Mouse (Mus musculus) ES-Bruce4 (cell line): ENCODE results near the gene Cox5a. TPM values are rescaled to one million over a fixed set of nuclear protein-coding genes. Genes with fewer than 3 reads are reported as not detected.

Experiments
- H3K27ac ChIP-seq: 2 replicates; pipeline ENCODE4 v1.5.1; 2012; ENCODE audit warnings: low read length, inconsistent platforms; ENCODE audit not compliant: insufficient read depth
- H3K27me3 ChIP-seq: 2 replicates; pipeline ENCODE4 v1.6.1; 2012; ENCODE audit warnings: mild to moderate bottlenecking, low read length, inconsistent platforms; ENCODE audit not compliant: control insufficient read depth, poor library complexity, insufficient read depth, severe bottlenecking
- H3K36me3 ChIP-seq: 2 replicates; pipeline ENCODE4 v1.6.1; 2012; ENCODE audit warnings: inconsistent platforms, mild to moderate bottlenecking, low read length, moderate library complexity; ENCODE audit not compliant: control insufficient read depth, poor library complexity, insufficient read depth, severe bottlenecking
- H3K4me1 ChIP-seq: one replicate; pipeline ENCODE4 v1.8.1; 2011; ENCODE audit warnings: low read length; ENCODE audit not compliant: control insufficient read depth, insufficient read depth
- H3K4me3 ChIP-seq: 2 replicates; pipeline ENCODE4 v1.5.1; 2011; ENCODE audit warnings: low read depth, mild to moderate bottlenecking, low read length
- H3K9ac ChIP-seq: 2 replicates; pipeline ENCODE4 v1.6.1; 2012; ENCODE audit warnings: low read depth, mild to moderate bottlenecking, inconsistent platforms; ENCODE audit not compliant: poor library complexity, severe bottlenecking
- H3K9me3 ChIP-seq: replicated peaks from 2 replicates; pipeline ENCODE4 v1.6.1; 2012; ENCODE audit warnings: mild to moderate bottlenecking, low read length, inconsistent platforms; ENCODE audit not compliant: control insufficient read depth, poor library complexity, insufficient read depth, severe bottlenecking
- CTCF ChIP-seq: IDR thresholded peaks from one replicate; pipeline ENCODE4 v1.8.1; 2011; ENCODE audit warnings: low read depth, low read length
- EP300 ChIP-seq: IDR thresholded peaks from 2 replicates; pipeline ENCODE4 v1.6.1; 2011; ENCODE audit warnings: low read depth, low read length; ENCODE audit not compliant: insufficient read depth
- POLR2A ChIP-seq: IDR thresholded peaks from one replicate; pipeline ENCODE4 v1.8.1; 2011; ENCODE audit warnings: low read length; ENCODE audit not compliant: insufficient read depth
- polyA plus RNA-seq: library from polyadenylated mRNA; stranded (reverse); fragments of >200 nt; gene quantifications from 2 replicates; pipeline ENCODE4 v1.2.4, GENCODE M21; 2011; ENCODE audit warnings: low read depth; ENCODE audit not compliant: missing spikeins, insufficient read depth, insufficient read length

The Cox5a gene
- polyA plus RNA-seq, 1 experiment = 512 TPM

DNA sequence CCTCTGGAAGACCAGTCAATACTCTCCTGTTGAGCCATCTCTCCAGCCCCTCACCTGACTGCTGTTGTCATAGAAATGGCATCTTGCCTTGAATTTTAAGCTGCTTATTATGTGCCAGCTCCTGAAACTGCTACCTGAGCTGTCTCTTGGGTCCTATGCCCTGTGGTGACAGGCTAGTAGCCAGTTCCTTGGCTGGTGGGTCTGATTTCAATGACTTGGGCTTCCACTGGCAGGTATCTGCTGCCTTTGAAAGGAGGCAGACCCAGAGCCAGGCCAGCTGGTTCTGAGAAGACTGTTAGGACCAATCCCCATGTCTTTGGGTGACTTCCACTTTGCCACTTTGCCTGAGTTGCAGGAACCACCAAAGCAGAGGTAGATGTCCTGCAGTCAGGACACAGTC lies 53.3 kb downstream of the Cox5a start:
- H3K27me3 ChIP-seq = no peaks in the 10 kb centered on the region
- TF ChIP-seq POLR2A = no peak
- no peak for TF ChIP-seq EP300
- no peak for TF ChIP-seq CTCF
- H3K36me3 ChIP-seq = peaks cover 3% of the 10 kb centered on the region; the same call in 1 of the 2 replicates
- H3K9me3 ChIP-seq = no peaks in the 10 kb centered on the region
- no peaks in the 10 kb centered on the region for H3K4me1 ChIP-seq
- H3K9ac ChIP-seq = no peak overlapping the region
- no peak overlapping the region for H3K27ac ChIP-seq
- H3K4me3 ChIP-seq = no peak overlapping the region

GRCm38 (mm10) chr9:57575577-57575976 lies 54.5 kb downstream of the Cox5a start:
- Histone ChIP-seq H3K9me3 (no peaks in the 10 kb centered on the region), H3K27ac (no peak overlapping the region), H3K9ac (no peak overlapping the region), H3K36me3 (peaks cover 3% of the 10 kb centered on the region; the same call in 1 of the 2 replicates), H3K4me3 (no peak overlapping the region), H3K4me1 (no peaks in the 10 kb centered on the region), H3K27me3 (no peaks in the 10 kb centered on the region)
- TF ChIP-seq CTCF = no peak

GRCm38 (mm10) chr9:57577144-57577849 lies 56.2 kb downstream of the Cox5a start:
- no peaks in the 10 kb centered on the region for H3K4me1 ChIP-seq
- H3K4me3 ChIP-seq = no peak overlapping the region
- H3K27me3 ChIP-seq = no peaks in the 10 kb centered on the region
- TF ChIP-seq EP300 (no peak), POLR2A (no peak), CTCF (no peak)
- no peak overlapping the region for H3K27ac ChIP-seq
- no peak overlapping the region for H3K9ac ChIP-seq
- H3K9me3 ChIP-seq = no peaks in the 10 kb centered on the region
- H3K36me3 ChIP-seq = peaks cover 5% of the 10 kb centered on the region; the same call in 1 of the 2 replicates

Other genes starting within 250 kb of the Cox5a start
- gene Ppcdc, start 81.2 kb upstream of the Cox5a start, polyA plus RNA-seq = 35.6 and 39.8 TPM in 2 replicates
- 31.1 and 32.1 TPM in 2 replicates for gene Scamp5, start 53.2 kb upstream of the Cox5a start, polyA plus RNA-seq
- 14.3 and 17.6 TPM in 2 replicates for gene Rpp25, start 17.2 kb upstream of the Cox5a start, polyA plus RNA-seq
- gene Fam219b, start 16.3 kb downstream of the Cox5a start, polyA plus RNA-seq = 9.0 and 11.8 TPM in 2 replicates
- 39.1 TPM in 2 replicates for gene Mpi, start 31.5 kb downstream of the Cox5a start, polyA plus RNA-seq
- 26.6 and 31.0 TPM in 2 replicates for gene Scamp2, start 39.7 kb downstream of the Cox5a start, polyA plus RNA-seq
- 10.1 TPM in 2 replicates for gene Ulk3, start 68.2 kb downstream of the Cox5a start, polyA plus RNA-seq
- not detected in 2 replicates for gene Cplx3, start 85.0 kb downstream of the Cox5a start, polyA plus RNA-seq
- gene Lman1l, start 99.5 kb downstream of the Cox5a start, polyA plus RNA-seq = not detected in 2 replicates
- 30.7 and 35.5 TPM in 2 replicates for gene Csk, start 132.4 kb downstream of the Cox5a start, polyA plus RNA-seq
- 0.37 TPM in 1 of 2 replicates, not detected in the other for gene Cyp1a2, start 162.4 kb downstream of the Cox5a start, polyA plus RNA-seq
- 1.2 and 1.8 TPM in 2 replicates for gene Cyp1a1, start 166.7 kb downstream of the Cox5a start, polyA plus RNA-seq
- 22.0 and 26.3 TPM in 2 replicates for gene Edc3, start 187.3 kb downstream of the Cox5a start, polyA plus RNA-seq
- 71.2 and 77.7 TPM in 2 replicates for gene Clk3, start 244.6 kb downstream of the Cox5a start, polyA plus RNA-seq